Mouse (Mus musculus) embryonic facial prominence, embryonic 11.5 days (tissue): ENCODE results near the gene Per2. TPM values are rescaled to one million over a fixed set of nuclear protein-coding genes. Genes with fewer than 3 reads are reported as not detected.

Experiments used
- ATAC-seq: fragments of 200-750 bp; cut with Nextera tagmentation; replicated peaks from 2 replicates; pipeline ENCODE4 v1.8.0; 2017; ENCODE audit warnings: low read depth; ENCODE audit not compliant: insufficient number of reproducible peaks, low FRiP score, low TSS enrichment
- DNase-seq: peaks from one replicate; pipeline ENCODE4 v3.0.0-alpha.2; 2015; ENCODE audit warnings: low spot score
- H3K27ac ChIP-seq: fragments of 300-500 bp; sonication (generic); replicated peaks from 2 replicates; pipeline ENCODE4 v1.5.1; 2014; ENCODE audit warnings: mild to moderate bottlenecking, low read depth, low read length, control low read depth
- H3K27me3 ChIP-seq: fragments of 300-500 bp; sonication (generic); 2 replicates; pipeline ENCODE4 v1.6.1; 2014; ENCODE audit warnings: mild to moderate bottlenecking, low read length, moderate library complexity, mixed read lengths; ENCODE audit not compliant: control insufficient read depth, insufficient read depth
- H3K36me3 ChIP-seq: fragments of 300-500 bp; sonication (generic); replicated peaks from 2 replicates; pipeline ENCODE4 v1.6.1; 2014; ENCODE audit warnings: low read depth, mild to moderate bottlenecking, low read length, moderate library complexity, mixed read lengths; ENCODE audit not compliant: control insufficient read depth, insufficient read depth
- H3K4me1 ChIP-seq: fragments of 300-500 bp; sonication (generic); 2 replicates; pipeline ENCODE4 v1.6.1; 2014; ENCODE audit warnings: low read length, mixed read lengths; ENCODE audit not compliant: control insufficient read depth, insufficient read depth
- H3K4me2 ChIP-seq: fragments of 300-500 bp; sonication (generic); 2 replicates; pipeline ENCODE4 v1.6.1; 2014; ENCODE audit warnings: low read depth, mild to moderate bottlenecking, control low read depth, low read length, moderate library complexity
- H3K4me3 ChIP-seq: fragments of 300-500 bp; sonication (generic); 2 replicates; pipeline ENCODE4 v1.5.1; 2014; ENCODE audit warnings: low read depth, low read length, control low read depth
- H3K9ac ChIP-seq: fragments of 300-500 bp; sonication (generic); replicated peaks from 2 replicates; pipeline ENCODE4 v1.6.1; 2014; ENCODE audit warnings: mild to moderate bottlenecking, control low read depth, low read length
- H3K9me3 ChIP-seq: fragments of 300-500 bp; sonication (generic); replicated peaks from 2 replicates; pipeline ENCODE4 v1.6.1; 2016; ENCODE audit warnings: mild to moderate bottlenecking, low read length, inconsistent platforms, mixed read lengths; ENCODE audit not compliant: control insufficient read depth
- WGBS: fragments of 180-500 bp; shearing (Covaris S2); extraction: QIAGEN DNeasy Blood & Tissue Kit; methylation state at CpG from one replicate; pipeline ENCODE4 v1.1.7; 2014; 5-methylcytosine and 5-hydroxymethylcytosine counted together
- polyA plus RNA-seq: library from polyadenylated mRNA; unstranded; fragments of >200 nt; fragmentation: Nextera tagmentation; extraction: Ambion mirVana; gene quantifications from 2 replicates; pipeline ENCODE4 v1.2.1, GENCODE M21; 2014

Gene Per2
- polyA plus RNA-seq, 1 experiment from 2014 or later = 0.97 TPM

GRCm38 (mm10) chr1:91397927-91398259 lies 61.2 kb downstream of the Per2 start:
- peak overlapping the region; percentile 94 for H3K9ac ChIP-seq
- H3K27ac ChIP-seq = no peak overlapping the region; the same call in 1 of the 2 replicates
- no peaks in the 10 kb centered on the region for H3K36me3 ChIP-seq
- no peaks in the 10 kb centered on the region for H3K9me3 ChIP-seq
- H3K4me1 ChIP-seq = no peaks in the 10 kb centered on the region
- 0% methylated on average over 12 of the region's 12 CpGs for WGBS
- H3K27me3 ChIP-seq = no peaks in the 10 kb centered on the region
- peak overlapping the region; percentile 54 for H3K4me3 ChIP-seq
- peak overlapping the region; percentile 79 for H3K4me2 ChIP-seq
- DNase-seq = no peak
- ATAC-seq = no peak

DNA sequence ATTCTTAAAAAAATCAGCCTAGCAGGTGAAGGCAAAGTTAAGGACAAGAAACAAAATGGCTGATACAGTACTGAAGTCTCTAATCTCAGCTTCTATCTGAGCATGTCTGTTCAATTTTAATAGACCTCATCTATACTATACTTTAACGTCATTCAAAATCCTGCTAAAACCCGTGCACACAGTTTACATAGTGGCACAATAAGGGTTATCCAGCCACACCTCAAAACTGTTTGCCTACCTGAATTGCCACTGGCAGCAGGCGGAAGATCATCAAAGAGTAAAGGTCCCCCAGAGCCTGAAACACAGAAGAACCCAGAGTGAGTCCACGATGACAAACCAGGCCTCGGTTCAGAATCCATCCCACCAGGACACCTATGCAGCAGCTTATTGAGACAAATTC lies 68.8 kb downstream of the Per2 start:
- no peak overlapping the region for H3K9ac ChIP-seq
- H3K4me2 ChIP-seq = no peak overlapping the region
- no peak for DNase-seq
- H3K9me3 ChIP-seq = no peaks in the 10 kb centered on the region
- no peaks in the 10 kb centered on the region for H3K4me1 ChIP-seq
- WGBS = 96% methylated on average over 5 of the region's 5 CpGs
- H3K27me3 ChIP-seq = no peaks in the 10 kb centered on the region
- no peak for ATAC-seq
- H3K4me3 ChIP-seq = no peak overlapping the region
- no peak overlapping the region for H3K27ac ChIP-seq
- peaks cover 3% of the 10 kb centered on the region for H3K36me3 ChIP-seq

DNA sequence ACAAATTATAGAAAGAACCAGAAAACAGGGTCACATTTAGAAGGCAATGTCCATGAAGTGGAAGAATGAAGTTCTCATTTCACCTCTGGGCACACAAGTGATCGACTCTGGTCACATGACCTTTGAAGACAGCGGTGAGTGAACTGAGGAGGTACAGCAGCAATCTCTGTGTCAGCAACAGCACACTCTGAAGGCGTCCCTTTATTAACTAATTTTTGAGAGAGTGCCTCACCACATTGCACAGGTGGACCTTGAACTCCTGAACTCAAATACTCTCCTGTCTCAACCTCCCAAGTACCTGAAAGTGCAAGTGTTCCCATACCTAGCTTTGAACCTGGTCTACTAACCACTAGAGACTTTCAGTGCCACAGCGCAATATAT lies 78.0 kb downstream of the Per2 start:
- Histone ChIP-seq H3K9me3 (no peaks in the 10 kb centered on the region), H3K4me3 (no peak overlapping the region), H3K4me2 (no peak overlapping the region), H3K9ac (no peak overlapping the region), H3K4me1 (no peaks in the 10 kb centered on the region), H3K27me3 (no peaks in the 10 kb centered on the region), H3K36me3 (peaks cover 16% of the 10 kb centered on the region), H3K27ac (no peak overlapping the region)
- no peak for ATAC-seq
- 95% methylated on average over 4 of the region's 4 CpGs for WGBS
- no peak for DNase-seq

DNA sequence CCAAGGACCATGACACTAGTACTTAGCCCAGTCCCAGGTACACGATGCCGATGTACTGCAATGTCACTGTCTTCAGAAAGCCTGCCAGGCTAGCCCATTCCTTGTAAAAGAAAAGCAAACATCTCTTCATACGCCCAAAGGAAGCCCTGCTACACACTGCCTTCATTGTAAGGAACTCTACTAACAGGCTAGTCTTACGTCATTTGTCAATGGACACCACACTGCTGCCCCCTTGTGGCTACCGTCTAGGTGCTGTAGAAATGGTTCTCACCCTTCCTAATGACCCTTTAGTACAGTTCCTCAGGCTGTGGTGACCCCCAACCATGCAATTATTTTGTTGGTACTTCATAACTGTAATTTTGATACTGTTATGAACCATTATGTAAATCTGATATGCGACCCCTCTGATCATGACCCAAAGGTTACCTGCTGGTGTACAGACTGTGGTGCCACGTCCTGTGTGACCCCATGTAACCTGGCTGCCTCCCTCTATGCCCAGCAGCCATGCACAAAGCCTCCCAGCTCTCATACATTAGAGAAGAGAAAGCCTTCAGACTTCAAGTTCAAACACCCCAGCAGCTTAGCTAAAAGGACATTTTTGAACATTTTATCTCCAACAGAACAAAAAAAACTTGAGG lies 78.6 kb downstream of the Per2 start:
- peak; percentile 63 for ATAC-seq
- no peaks in the 10 kb centered on the region for H3K4me1 ChIP-seq
- H3K27ac ChIP-seq = no peak overlapping the region
- H3K4me2 ChIP-seq = no peak overlapping the region
- WGBS = 57% methylated on average over 7 of the region's 7 CpGs
- H3K9ac ChIP-seq = no peak overlapping the region
- peaks cover 16% of the 10 kb centered on the region for H3K36me3 ChIP-seq
- H3K9me3 ChIP-seq = no peaks in the 10 kb centered on the region
- H3K27me3 ChIP-seq = no peaks in the 10 kb centered on the region
- no peak overlapping the region for H3K4me3 ChIP-seq
- peak; percentile 86 for DNase-seq

DNA sequence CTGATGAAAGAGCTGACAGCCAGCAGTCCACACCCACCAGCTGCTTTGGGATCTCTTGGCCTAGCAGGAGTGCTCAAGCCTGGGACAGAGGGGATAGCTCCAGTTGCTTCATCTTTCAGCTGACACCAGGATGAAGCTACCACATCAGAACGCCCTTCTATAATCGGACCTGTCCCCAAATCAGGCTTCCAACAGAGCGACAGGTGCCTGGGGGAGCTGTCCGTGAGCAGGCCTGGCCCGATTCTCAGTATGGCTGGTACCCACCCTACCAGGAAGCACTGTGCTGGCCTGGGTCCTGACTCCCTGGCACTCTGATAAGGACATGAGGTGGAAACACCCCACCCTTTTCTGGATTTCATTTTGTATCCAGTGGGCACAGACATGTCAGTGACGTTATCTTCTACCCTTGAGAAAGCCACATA lies 85.7 kb downstream of the Per2 start:
- no peak for DNase-seq
- Histone ChIP-seq H3K4me2 (no peak overlapping the region), H3K27ac (no peak overlapping the region), H3K27me3 (no peaks in the 10 kb centered on the region), H3K4me1 (no peaks in the 10 kb centered on the region), H3K36me3 (peaks cover 18% of the 10 kb centered on the region), H3K4me3 (no peak overlapping the region), H3K9ac (no peak overlapping the region), H3K9me3 (no peaks in the 10 kb centered on the region)
- ATAC-seq = no peak
- 92% methylated on average over 6 of the region's 6 CpGs for WGBS

- peaks cover 9% of the 10 kb centered on the region for H3K27me3 ChIP-seq
- H3K4me2 ChIP-seq = no peak overlapping the region
- no peak for ATAC-seq
- H3K36me3 ChIP-seq = peaks cover 7% of the 10 kb centered on the region
- no peaks in the 10 kb centered on the region for H3K9me3 ChIP-seq
- H3K9ac ChIP-seq = no peak overlapping the region
- H3K4me1 ChIP-seq = no peaks in the 10 kb centered on the region; the same call in 1 of the 2 replicates
- no peak overlapping the region for H3K4me3 ChIP-seq
- no peak for DNase-seq
- H3K27ac ChIP-seq = no peak overlapping the region
- WGBS = 87% methylated on average over 23 of the region's 23 CpGs
Observed at GRCm38 (mm10) chr1:91370055-91370454, 89.1 kb downstream of the Per2 start.

DNA sequence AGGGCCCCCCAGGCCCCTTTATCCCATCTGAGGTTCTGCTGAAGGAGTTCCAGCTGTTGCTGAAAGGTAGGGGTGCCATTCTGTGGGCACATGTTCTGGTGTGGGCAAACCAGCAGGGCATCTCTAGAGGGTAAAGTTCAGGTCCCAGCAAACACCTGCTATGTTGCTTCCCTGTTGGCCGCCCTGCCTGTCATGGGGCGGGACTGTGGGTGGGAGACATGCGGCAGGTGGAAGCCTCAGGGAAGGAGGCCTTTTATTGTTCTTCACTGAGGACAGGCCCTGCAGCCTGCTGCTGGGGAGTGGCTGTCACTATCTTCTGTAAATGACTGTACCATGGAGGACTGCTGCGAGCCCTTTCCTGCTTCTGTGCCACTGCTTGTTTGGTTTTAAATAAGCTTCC lies 89.7 kb downstream of the Per2 start:
- ATAC-seq (no peak), DNase-seq (no peak)
- Histone ChIP-seq H3K27me3 (peaks cover 9% of the 10 kb centered on the region), H3K4me3 (no peak overlapping the region), H3K9me3 (no peaks in the 10 kb centered on the region), H3K4me2 (no peak overlapping the region), H3K36me3 (peaks cover 5% of the 10 kb centered on the region; the same call in 1 of the 2 replicates), H3K9ac (no peak overlapping the region), H3K4me1 (no peaks in the 10 kb centered on the region; the same call in 1 of the 2 replicates), H3K27ac (no peak overlapping the region)
- 72% methylated on average over 4 of the region's 4 CpGs for WGBS

GRCm38 (mm10) chr1:91367295-91367694 lies 91.8 kb downstream of the Per2 start:
- DNase-seq = no peak
- no peak overlapping the region for H3K4me3 ChIP-seq
- no peak overlapping the region for H3K27ac ChIP-seq
- WGBS = 98% methylated on average over 3 of the region's 3 CpGs
- no peak overlapping the region; the same call in 1 of the 2 replicates for H3K9ac ChIP-seq
- H3K4me1 ChIP-seq = no peaks in the 10 kb centered on the region; the same call in 1 of the 2 replicates
- H3K4me2 ChIP-seq = no peak overlapping the region
- H3K36me3 ChIP-seq = peaks cover 2% of the 10 kb centered on the region; the same call in 1 of the 2 replicates
- ATAC-seq = no peak
- peaks cover 9% of the 10 kb centered on the region for H3K27me3 ChIP-seq
- H3K9me3 ChIP-seq = no peaks in the 10 kb centered on the region
